Mouse (Mus musculus): ENCODE measurements around the gene Rps6ka1. TPM values are rescaled to one million over a fixed set of nuclear protein-coding genes. Genes with fewer than 3 reads are reported as not detected.

Gene Rps6ka1
- 100 to 1,000 TPM; 230 to 291 TPM for polyA plus RNA-seq (2017; shearing (Covaris generic))

GRCm38 (mm10) chr4:133887672-133888453 lies at the start of gene Rps6ka1:
Gene Rps6ka1, minus strand, starts transcription at chr4:133887797.

Other genes starting within 250 kb of the Rps6ka1 start
- gene Zdhhc18, start 237.6 kb downstream of the Rps6ka1 start, polyA plus RNA-seq (2017; shearing (Covaris generic)): 100 to 1,000 TPM; 218 to 257 TPM
- gene Pigv, start 215.2 kb downstream of the Rps6ka1 start, polyA plus RNA-seq (2017; shearing (Covaris generic)): 10 to 100 TPM; 25.6 to 26.0 TPM
- gene Arid1a, start 131.0 kb downstream of the Rps6ka1 start, polyA plus RNA-seq (2017; shearing (Covaris generic)): 10 to 100 TPM; 45.5 to 47.1 TPM
- 100 to 1,000 TPM; 309 to 348 TPM for gene Hmgn2, start 80.9 kb upstream of the Rps6ka1 start, polyA plus RNA-seq (2017; shearing (Covaris generic))
- gene Dhdds, start 113.1 kb upstream of the Rps6ka1 start, polyA plus RNA-seq (2017; shearing (Covaris generic)): 10 to 100 TPM; 25.3 to 33.8 TPM
- not detected for gene Lin28a, start 131.0 kb upstream of the Rps6ka1 start, polyA plus RNA-seq (2017; shearing (Covaris generic))
- 1 to 10 TPM; 1.4 to 4.9 TPM for gene Zfp683, start 166.0 kb upstream of the Rps6ka1 start, polyA plus RNA-seq (2017; shearing (Covaris generic))
- gene Crybg2, start 173.0 kb upstream of the Rps6ka1 start, polyA plus RNA-seq (2017; shearing (Covaris generic)): 10 to 100 TPM; 17.9 to 18.0 TPM
- 1,000 to 10,000 TPM; 2,589 to 2,801 TPM for gene Cd52, start 207.3 kb upstream of the Rps6ka1 start, polyA plus RNA-seq (2017; shearing (Covaris generic))
- gene Ubxn11, start 214.8 kb upstream of the Rps6ka1 start, polyA plus RNA-seq (2017; shearing (Covaris generic)): 10 to 100 TPM; 46.7 to 60.6 TPM
- 1,000 to 10,000 TPM; 1,401 to 1,596 TPM for gene Sh3bgrl3, start 241.0 kb upstream of the Rps6ka1 start, polyA plus RNA-seq (2017; shearing (Covaris generic))

Data from inflammation-experienced regulatory T-cells (primary cell).